Mouse (Mus musculus): ENCODE data around the gene Jpt1.
"Not testable (repeated sequence)": the region's sequence is repeated elsewhere in the genome, so short reads cannot be mapped to it uniquely, and the experiment has no call there.

The Jpt1 gene

DNA sequence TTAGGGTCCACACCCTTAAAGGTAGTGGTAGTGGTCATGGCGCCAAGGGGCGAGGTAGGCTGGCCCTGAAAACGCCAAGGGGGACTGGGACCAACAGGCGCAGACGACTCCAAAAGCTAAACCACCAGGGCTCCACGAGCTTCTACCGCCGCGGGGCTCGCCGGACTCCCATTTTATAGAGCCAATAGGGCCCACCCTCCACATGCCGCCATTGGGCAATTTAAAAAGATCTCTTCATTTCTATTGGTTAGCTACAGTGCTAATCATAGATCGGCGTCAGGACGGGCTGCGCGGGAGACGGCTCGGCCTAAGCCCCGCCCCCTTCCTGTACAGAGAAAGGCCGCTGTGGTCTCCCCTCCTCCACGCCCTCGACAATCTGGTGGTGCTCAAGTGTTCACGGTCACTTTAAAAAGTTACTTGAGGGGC, at the start of gene Jpt1:
Gene Jpt1, minus strand, starts transcription at position 150 of the 426 bp plus-strand sequence.
- DNase-seq (ENCODE audit: low spot score) = peak; percentile 95

DNA sequence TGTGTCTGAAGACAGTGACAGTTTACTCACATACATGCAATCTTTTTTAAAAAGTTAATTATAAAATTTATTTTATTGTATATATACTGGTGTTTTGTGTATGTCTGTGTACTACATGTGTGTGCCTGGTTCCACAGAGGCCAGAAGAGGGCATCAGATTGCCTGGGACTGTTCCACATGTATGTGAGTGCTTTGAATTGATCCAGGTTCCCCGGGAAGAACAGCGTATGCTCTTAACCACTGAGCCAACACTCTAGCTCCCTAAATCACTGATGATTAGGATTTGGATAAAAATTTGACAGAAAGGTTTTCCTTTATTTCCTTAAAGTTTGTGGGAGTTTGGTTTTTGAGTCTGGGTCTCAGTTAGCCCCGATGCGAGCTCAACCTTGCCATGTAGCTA, 49.2 kb upstream of the Jpt1 start:
- DNase-seq (ENCODE audit: low spot score) = no peak

DNA sequence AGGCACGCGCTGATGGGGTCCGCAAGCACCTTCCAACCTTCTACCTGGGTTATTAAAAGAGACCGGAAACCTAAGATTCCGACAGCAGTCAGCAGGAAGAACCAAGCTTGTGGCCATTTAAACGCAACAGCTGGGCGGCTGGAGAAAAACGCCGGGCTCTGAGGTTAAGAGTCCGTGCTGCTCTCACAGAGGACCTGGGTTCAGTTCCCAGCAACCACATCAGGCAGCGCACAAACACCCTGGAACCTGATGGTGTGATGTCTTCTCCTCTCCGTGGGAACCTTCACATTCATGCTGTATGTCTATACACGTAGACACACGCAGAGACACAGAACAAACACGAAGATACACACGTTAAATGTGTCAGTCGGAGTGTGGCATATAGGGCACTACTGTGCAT, 41.5 kb upstream of the Jpt1 start:
- DNase-seq (ENCODE audit: low spot score) = no peak

DNA sequence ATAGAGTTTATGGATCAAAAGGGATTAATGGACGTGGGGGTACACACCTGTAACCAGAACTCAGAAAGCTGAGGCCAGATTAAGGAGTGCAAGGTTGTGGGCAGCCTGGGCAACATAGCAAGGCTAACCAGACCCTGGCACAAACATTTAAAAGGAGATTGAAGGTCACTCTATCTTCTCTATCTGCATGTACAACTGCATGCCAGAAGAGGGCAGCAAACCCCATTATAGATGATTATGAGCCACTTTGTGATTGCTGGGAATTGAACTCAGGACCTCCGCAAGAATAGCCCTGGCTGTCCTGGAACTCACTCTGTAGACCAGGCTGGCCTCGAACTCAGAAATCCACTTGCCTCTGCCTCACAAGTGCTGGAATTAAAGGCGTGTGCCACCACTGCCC, 38.6 kb upstream of the Jpt1 start:
- no peak for DNase-seq (ENCODE audit: low spot score)

DNA sequence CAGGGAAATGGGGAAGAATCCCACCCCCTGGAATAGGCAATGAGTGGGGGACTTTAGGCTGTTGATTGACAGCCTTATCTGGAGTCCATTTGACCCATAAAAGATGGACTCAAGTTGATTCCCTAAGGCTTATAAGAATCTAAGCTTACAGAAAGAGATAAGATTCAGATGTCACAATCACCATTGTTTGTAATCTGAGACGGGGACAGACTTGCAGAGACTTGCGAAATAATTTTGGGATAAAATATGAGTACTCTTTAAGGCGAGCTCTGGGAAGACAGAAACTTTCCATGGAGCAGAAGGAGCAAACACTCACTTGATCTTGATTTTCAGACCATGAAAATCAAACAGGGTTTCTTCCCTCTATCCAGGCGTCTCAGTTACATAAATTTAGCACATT, 29.4 kb upstream of the Jpt1 start:
- DNase-seq (ENCODE audit: low spot score) = no peak

DNA sequence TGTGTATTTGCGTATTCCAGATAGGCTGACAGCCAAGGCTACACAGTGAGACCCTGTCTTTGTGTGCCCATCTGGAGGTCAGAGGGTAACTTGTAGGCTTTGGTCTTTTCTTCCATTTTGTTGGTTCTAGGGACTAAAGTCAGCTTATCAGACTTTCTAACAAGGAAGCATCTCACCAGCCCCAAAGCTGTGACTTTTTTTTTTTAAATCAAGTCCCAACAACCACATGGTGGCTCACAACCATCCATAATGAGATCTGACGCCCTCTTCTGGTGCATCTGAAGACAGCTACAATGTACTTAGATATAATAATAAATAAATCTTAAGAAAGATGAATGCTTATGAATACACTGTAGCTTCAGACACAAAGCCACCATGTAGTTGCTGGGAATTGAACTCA, 23.9 kb upstream of the Jpt1 start:
- no peak for DNase-seq (ENCODE audit: low spot score)

DNA sequence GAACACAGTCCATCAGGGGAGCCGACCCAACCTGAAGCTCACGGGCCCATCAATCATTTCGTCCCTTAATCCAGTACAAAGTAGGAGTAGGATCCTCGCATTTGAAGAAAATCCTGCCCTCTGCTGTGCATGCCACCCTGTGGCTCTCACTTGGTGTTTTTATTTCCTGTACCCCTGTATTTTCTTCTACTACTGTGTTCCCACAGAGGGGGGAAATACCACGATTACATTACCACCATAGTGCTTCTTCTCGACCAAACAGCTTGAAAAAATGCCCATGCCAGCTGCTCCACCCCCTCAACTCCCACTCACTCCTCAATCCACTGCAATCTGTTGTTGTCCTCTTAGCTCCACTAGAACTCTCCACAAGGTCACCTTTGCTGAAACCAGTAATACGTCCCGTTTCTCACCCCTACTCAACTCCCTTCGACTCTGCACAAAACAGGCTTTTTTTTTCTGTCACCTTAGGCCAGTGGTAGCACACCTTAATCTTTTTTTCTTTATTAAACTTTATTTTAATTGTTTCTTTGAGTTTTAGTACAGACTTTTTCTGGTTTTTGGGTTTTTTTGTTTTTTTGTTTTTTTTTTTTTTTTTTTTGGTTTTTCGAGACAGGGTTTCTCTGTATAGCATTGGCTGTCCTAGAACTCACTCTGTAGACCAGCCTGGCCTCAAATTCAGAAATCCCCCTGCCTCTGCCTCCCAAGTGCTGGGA, 22.8 kb upstream of the Jpt1 start:
- DNase-seq (ENCODE audit: low spot score) = peak; percentile 45

DNA sequence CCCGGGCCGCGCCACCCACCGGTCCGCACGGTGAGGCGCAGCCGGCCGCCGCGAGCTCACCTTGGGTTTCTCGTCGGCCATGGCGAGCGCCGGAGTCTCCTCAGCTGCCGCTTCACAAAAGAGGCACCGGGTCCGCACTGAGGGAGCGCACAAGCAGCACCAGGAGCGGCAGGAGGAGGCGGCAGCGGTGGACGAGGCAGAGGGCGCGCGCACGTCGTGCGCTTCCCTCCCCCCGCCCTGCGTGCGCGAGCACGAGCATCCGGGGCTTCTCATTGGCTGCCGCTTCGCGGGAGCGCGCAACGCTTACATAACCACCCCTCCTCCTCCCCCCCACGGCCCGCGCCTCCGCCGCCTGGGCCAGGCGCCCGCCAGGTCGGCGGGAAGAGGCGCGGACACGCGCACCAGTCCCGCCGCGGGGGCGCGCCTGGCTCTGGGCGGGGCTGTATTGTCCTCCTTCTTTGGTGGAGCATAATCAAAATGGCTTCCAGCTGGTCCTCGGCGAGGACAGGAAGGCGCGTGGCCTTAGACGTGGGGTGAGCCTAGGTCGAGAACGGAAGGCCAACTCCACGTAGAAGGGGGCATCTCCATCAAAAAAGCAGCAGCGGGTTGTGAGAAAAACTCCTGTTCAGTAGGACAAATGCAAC, 22.0 kb upstream of the Jpt1 start, which contains the start of gene Sumo2:
Gene Sumo2, minus strand, starts transcription at position 239 of the 644 bp plus-strand sequence.
- peak; percentile 94 for DNase-seq (ENCODE audit: low spot score)

DNA sequence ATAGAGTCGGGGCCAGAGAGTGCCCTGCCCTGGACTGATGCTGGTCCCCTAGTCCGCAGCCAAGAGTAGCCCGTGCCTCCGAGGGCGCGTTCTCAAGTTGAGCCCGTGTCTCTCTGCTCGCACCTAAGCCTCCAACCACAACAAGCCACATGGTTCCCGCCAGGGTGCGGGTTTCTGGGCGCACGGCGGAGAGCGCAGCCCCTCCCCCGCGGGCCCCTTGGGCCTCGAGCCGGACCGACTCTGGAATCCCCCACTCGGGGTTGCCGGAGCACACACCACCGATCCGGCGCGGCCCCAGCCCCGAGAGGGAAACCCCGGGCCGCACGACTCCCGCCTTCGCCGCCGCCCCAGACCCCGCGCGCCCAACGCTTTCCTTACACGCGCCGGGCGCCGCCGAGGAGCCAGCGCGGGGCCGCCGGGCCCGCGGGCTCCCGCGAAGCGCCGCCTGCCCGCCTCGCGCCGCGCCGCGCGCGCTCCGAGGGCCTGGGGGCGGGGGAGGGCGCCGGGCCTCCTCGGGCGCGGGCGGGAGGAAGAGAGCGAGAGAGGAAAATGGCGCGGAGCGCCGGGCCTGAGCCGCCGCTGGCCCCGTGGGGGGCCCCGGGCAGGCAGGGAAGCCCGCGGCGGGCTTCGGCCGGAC, 21.3 kb upstream of the Jpt1 start:
- peak; percentile 38 for DNase-seq (ENCODE audit: low spot score)

DNA sequence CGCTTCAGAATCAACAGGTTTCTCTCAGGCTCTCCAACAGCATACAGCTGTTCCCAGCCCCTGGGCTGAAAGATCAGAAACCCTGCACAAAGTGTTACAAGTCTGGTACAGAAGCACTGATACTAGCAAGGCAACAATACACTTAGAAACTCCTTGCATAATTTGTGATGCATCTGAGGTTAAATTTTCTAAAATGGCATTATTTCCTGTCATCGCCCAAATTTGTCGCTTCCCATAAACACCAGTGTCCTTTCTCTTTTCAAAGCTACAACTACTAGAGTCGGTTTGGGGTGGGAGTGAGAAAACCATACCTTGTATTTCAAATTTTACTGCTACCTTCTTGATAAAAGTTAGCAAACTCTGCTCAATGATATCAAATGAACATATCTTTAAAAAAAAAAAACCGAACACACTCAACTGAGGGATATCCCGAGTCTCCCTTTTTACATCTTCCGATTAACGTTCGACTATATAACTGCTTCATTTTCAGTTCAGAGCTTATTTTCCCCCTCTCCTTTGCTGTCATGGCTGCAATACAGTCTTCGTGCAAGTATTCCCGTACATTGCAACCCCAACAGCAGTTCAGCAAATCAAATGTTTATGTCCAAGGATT, 20.7 kb upstream of the Jpt1 start:
- DNase-seq (ENCODE audit: low spot score) = no peak

DNA sequence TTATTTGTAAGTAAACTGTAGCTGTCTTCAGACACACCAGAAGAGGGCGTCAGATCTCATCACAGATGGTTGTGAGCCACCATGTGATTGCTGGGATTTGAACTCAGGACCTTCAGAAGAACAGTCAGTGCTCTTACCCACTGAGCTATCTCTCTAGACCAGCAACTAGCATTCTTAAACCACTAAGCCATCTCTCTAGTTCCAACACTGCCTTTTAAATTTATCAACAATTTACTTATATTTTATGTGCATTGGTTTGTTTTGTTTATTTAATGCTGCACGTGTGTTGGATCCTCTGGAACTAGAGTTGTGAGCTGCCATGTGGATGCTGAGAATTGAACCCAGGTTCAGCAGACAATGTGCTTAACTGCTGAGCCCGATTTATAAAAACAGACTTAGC, 12.3 kb upstream of the Jpt1 start:
- DNase-seq (ENCODE audit: low spot score) = not testable (repeated sequence)

DNA sequence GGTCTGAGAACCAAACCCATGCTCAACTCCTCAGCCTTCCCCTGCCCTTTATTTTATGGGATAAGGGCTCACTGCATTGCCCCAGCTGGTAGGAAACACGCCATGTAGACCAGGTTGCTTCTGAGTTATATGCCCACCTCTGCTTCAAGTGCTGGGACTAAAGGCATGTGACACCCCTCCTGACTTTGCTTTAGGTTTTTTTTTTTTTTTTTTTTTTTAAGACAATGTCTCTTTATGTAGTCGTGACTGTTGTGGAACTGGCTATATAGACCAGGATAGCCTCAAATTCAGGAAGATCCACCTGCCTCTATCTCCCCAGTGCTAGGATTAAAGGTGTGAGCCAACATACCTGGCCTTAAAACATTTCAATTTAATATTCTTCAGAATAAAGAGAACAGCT, 8.5 kb upstream of the Jpt1 start:
- DNase-seq (ENCODE audit: low spot score) = no peak

DNA sequence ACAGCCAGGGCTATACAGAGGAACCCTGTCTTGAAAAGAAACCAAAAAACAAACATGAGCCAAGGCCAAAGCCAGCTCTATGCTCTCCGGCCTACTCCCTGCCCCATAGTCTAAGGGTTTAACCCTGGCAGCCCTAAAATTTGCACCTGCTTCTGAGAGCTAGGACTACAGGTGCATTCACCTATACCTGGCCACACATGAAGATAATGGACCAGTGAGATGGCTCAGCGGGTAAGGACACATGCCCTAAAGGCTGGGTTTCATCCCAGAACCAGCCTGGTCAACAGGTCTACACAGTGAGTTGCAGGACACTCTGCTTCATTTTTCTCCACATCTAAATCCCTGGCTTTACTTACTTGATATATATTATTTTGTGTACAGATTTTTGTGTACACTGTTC, 8.1 kb upstream of the Jpt1 start:
- no peak for DNase-seq (ENCODE audit: low spot score)

DNA sequence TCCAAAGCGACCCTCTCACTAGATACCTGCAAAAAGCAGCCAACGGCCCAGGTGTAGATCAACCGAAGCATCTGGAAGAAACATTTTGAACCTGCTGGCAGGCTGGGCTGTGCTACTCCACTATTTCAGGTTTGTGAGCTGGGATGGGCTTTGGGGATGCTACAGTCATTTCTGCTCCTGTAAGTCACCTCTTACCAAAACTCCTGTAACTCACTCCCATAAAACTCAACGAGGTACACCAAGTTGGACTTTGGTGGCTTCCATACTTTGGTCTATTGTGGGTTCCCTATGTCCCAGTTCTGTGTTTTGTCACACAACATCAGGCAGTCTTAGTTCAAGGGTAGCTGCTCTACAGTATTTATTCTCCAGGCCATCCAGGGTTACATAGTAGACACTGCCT, 6.9 kb upstream of the Jpt1 start:
- DNase-seq (ENCODE audit: low spot score) = no peak

DNA sequence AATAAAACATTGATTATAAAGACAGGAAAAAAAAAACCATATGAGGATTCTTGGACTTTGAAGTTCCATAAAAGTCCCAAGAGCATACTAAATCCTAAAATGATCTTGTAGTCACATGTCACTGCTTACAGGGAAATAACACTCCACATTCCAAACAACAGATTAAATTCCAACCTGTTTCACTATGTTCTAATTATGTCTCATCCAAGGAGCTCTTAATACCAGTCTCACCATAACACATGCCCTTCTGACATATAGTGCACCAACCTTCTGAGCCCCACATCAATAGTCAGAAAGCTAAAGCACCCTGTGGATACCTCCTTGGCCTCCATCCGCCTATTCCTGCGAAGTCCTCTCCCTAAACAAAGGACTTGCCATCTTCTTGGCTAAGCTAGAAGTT, 6.0 kb upstream of the Jpt1 start:
- no peak for DNase-seq (ENCODE audit: low spot score)

DNA sequence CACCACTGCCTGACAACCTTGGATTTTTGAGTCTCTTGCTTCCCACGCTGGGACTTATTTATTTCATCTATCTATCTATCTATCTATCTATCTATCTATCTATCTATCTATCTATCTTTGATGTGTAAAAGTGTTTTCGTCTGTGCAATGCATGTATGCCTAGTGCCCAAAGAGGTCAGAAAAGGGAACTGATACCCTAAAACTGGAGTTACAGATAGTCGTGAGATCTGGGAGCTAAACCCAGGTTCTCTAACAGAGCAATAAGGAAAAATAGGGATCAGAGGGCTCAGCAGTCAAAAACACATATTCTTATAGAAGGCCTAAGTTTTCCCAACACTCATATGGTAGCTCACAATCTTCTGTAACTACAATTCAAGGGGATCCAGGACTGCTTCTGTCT, 5.4 kb upstream of the Jpt1 start:
- DNase-seq (ENCODE audit: low spot score) = no peak

DNA sequence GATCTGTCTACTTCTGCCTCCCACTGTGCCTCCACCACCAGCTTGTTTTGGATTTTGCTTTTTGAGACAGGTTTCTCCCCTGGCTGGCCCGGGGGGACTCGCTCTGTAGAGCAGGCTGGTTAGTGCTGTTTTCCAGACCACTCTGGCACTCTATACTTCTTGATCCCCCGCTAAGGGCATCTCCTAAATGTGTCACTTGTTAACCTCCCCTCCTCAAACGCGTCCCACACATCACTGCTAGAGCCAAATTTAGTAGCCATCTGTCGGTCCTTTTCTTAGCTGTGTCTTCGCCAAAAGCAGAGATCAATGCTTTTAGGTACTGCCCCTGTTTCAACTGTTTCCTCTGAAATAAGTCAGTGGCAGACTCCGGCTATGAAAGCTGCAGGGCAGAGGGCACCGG, 4.5 kb upstream of the Jpt1 start:
- DNase-seq (ENCODE audit: low spot score) = no peak

DNA sequence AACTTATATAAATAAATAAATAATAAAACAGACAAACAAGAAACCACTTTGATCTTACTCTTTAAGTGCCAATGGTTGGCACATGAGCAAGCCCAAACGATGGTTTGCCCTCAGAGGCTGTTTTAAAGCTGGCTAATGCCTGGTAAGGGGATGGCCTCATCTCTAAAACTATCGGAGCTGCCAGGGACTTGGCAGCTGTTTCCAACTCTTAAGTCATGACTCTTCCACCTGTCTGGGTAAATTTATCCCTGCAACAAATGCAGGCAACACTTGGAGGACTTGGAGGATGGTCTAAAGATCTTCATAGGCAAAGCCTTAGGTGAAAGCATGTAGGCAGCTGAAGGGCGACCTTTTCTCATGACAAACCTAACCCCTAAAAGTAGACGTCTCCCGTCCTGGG, 2.8 kb upstream of the Jpt1 start:
- no peak for DNase-seq (ENCODE audit: low spot score)

DNA sequence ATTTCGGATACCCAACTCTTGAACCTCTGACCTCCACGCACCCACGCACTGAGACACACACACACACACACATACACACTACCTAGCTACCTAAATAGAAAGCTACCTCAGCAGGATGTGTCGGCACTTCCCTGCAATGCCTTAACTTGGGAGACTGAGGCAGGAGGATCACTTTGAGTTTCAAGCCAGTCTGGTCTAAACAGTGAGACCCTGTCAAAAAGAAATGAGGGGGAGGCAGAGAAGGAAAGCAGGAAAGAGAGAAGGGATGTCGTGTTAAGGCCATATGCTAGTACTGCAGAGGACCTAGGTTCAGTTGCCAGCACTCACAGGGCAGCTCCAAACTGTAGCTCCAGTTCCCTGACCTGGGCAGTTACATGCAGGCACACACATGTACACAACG, 834 bp upstream of the Jpt1 start:
- no peak for DNase-seq (ENCODE audit: low spot score)

DNA sequence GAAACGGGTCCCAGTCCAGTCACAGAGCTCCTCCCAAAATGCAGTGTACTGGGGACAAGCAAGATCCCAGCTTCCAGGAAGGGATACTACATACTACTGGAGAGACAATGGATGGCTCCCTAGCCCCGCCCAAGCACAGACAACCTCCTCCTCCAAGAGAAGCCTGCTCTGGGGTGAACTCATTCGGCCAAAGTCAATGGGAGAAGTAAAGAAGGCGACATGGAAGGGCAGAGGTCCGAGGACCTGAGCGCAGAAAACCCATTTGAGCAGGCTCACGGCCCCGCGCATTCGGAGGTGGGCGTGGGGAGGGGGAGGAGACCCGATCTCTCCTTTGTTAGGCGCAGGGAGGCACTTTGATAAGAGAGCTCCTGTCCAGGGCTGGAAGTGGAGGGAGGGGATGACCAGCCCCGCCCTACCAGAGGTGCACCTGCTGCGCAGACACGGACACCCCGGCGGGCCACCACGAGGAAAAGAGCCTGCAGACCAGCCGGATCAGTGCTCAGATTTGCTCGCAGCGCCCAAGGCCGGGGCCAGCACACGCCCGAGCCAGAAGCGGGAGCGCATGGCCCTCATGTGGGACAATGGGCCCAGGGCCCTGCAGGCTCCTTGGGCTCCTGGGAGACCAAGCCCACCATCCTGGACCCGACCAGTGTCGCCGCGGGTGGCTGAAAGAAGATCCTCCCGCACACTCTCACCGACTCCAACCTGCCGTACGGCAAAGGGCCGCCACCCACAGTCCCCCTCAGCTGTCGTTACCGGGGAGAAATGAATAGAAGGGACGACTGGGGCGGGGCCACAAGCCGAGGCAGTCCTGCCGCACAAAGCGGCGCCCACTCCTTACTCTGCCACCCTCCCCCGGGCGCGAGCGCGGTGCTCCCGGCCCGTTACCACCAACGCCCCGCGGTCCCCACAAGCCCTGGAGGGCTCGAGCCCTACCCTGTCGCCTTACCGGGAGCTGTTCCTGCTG, 633 bp downstream of the Jpt1 start:
- DNase-seq (ENCODE audit: low spot score) = peak; percentile 14

DNA sequence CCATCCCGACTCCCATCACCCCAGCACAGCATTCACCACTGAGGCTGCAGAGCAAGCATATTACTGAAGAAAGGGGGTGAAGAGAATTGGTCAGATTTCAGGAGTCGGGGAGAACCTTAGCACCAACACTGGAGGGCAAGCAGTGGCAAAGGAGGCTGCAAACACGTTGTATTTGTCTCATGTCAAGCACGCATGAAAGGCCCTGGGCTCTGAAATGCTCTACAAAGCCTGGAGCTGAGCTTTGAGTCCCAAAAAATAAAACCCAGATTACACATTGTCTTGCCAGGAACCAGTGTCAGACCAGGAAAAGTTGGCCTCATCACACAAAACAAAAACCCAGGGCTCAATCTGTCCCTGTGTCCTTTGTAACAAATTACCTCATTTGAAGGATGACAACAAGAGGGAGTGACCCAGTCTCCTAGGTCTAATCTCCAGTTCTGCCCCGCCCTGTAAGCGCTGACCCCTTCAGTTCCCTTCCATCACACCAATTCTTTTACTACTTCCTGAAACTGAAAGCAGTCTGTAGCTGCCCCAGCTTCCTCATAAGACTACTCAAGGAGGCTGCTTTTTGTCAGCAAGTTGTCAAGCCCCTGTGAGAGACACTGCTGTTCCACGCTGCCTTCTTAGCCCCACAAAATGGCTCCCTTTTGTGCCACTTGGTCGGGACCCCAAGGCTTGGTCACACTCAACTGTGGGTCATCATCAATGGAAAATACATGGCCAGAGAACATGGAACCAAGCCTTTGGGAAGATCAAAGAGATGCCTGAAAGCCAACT, 1.6 kb downstream of the Jpt1 start:
- DNase-seq (ENCODE audit: low spot score) = no peak

All from ovary, adult 18-20 months (tissue).